Mouse (Mus musculus) brain, embryonic 14.5 days (tissue): ENCODE data around the gene Spen. TPM values are rescaled to one million over a fixed set of nuclear protein-coding genes. Genes with fewer than 3 reads are reported as not detected.

Source experiments
- DNase-seq: peaks from one replicate; pipeline ENCODE4 v3.0.0-alpha.2; 2011; ENCODE audit warnings: low read depth
- CTCF ChIP-seq: fragments of 200-500 bp; IDR thresholded peaks from 2 replicates; pipeline ENCODE4 v1.5.1; 2012; ENCODE audit warnings: inconsistent platforms, mild to moderate bottlenecking, moderate library complexity, borderline replicate concordance; ENCODE audit not compliant: insufficient read depth, insufficient read length; ENCODE audit errors: extremely low read depth
- POLR2A ChIP-seq: fragments of 200-500 bp; IDR thresholded peaks from 2 replicates; pipeline ENCODE4 v1.6.1; 2012; ENCODE audit warnings: mild to moderate bottlenecking, inconsistent platforms, borderline replicate concordance; ENCODE audit not compliant: poor library complexity, insufficient read depth, insufficient read length, severe bottlenecking; ENCODE audit errors: extremely low read depth
- polyA plus RNA-seq: library from polyadenylated mRNA; depleted of rRNA; stranded (reverse); fragments of >200 nt; gene quantifications from 2 replicates; pipeline ENCODE4 v1.2.3, GENCODE M21; 2012; rRNA removed

The Spen gene
- polyA plus RNA-seq, 1 experiment, result 32.7 TPM

- DNase-seq, result no peak
- TF ChIP-seq POLR2A, result no peak
- no peak for TF ChIP-seq CTCF
Observed at GRCm38 (mm10) chr4:141423691-141424431, 114.5 kb downstream of the Spen start.

GRCm38 (mm10) chr4:141423288-141423687, 115.1 kb downstream of the Spen start:
- TF ChIP-seq CTCF, result no peak
- no peak for TF ChIP-seq POLR2A
- DNase-seq, result no peak

GRCm38 (mm10) chr4:141422841-141423240, 115.6 kb downstream of the Spen start:
- DNase-seq, result no peak
- no peak for TF ChIP-seq POLR2A
- no peak for TF ChIP-seq CTCF

GRCm38 (mm10) chr4:141421423-141421822, 117.0 kb downstream of the Spen start:
- TF ChIP-seq CTCF, result no peak
- no peak for TF ChIP-seq POLR2A
- peak; percentile 12 for DNase-seq

DNA sequence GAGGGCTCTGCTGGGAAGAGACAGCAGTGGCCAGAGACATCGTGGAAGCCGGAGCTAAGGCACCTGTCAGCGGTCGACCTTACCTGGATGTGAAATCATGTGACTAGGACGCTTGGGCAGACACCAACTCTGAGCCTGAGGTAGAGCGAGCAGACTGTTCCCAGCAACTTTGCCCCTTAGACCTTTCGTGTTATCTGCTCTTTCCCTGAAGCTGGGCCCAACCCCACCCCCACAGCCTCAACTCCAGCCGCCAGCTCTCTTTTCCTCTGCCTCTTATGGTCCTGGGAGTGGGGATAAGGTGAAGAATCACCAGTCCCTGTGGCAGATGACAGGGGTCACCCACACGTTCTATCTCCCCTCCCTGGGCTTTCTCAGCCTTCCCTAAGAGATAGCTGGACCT, 117.5 kb downstream of the Spen start:
- no peak for TF ChIP-seq CTCF
- TF ChIP-seq POLR2A, result no peak
- DNase-seq, result no peak

DNA sequence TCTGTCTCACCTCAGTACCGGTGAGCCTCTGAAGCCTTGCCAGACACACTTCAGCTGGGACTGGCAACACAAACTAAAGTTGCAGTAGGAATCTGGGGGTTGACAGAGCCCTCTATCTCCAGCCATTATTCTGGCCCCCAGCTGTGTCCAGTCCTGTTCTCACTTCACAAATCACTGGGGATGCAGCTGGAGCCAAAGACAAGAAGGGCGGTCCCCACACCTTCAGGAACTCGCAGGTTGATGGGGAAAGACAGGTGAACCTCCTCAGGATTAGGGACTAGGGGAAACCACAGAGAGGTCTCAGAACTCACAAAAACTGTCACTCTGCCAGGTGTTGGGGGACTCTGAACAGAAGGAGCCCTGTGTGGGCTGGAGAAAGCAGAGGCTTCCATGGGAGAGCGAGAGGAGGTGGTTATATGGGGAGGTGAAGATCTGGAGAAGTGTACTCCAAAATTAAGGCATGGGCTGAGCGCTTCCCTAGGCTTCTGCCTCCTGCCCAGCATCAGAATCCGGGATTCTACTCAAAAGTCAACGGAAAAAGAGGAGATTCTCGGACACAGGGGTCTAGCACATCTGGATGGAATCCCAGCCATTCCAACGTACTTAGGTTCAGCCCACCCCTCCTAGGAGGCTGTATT, 118.1 kb downstream of the Spen start, which contains the start of gene Hspb7:
Hspb7 (plus strand) TSS at position 588 of the 638 bp plus-strand sequence.
- DNase-seq, result no peak
- TF ChIP-seq POLR2A, result no peak
- TF ChIP-seq CTCF, result no peak

DNA sequence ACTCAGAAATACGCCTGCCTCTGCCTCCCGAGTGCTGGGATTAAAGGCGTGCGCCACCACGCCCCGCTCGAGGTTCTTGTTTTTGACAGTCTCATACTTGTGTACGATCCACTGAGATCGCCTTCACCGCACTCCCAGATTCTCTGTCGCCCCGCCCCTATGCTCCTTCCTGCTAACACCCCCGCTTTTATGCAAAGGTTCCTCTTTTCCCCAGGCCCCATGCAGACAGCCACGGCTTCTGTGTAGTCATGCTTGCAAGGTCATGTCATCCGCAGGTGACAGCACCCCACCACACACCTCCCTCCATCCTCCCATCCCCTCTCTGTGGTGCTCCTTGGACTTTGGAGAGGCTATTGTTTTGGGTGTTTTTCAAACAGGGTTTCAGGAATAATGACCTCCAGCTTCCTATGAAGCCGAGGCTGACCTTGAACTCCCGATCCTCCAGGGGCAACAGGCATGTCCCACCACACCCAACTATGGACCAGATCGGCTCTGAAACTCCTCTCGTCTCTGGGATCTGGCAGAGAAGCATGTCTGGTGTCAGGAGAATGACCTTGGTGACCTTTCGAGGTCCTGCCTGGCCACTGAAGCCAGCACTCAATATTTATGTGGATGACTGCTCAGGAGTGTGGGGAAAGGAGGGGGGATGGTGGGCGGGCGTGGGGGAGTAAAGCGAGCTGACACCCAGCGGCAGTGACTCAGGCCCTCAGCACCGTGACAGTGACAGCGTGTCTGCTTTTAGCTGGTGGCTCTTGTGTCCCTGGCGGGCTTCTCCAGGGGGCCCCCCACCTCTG, 118.8 kb downstream of the Spen start:
- TF ChIP-seq POLR2A, result no peak
- TF ChIP-seq CTCF, result no peak
- no peak for DNase-seq

Other genes starting within 250 kb of the Spen start
- gene Epha2, start 237.4 kb downstream of the Spen start, polyA plus RNA-seq, result 4.1 and 6.4 TPM in 2 replicates
- gene Fam131c, start 170.4 kb downstream of the Spen start, polyA plus RNA-seq, result 21.3 and 29.0 TPM in 2 replicates
- 0.11 and 0.19 TPM in 2 replicates for gene Clcnka, start 139.9 kb downstream of the Spen start, polyA plus RNA-seq
- gene Clcnkb, start 122.6 kb downstream of the Spen start, polyA plus RNA-seq, result 0.03 TPM in 1 of 2 replicates, not detected in the other
- 0.10 TPM in 1 of 2 replicates, not detected in the other for gene Hspb7, start 117.8 kb downstream of the Spen start, polyA plus RNA-seq
- gene Srarp, start 102.5 kb downstream of the Spen start, polyA plus RNA-seq, result 0.69 and 0.93 TPM in 2 replicates
- gene Zbtb17, start 93.9 kb downstream of the Spen start, polyA plus RNA-seq, result 69.2 and 85.4 TPM in 2 replicates
- 34.7 and 50.7 TPM in 2 replicates for gene Fblim1, start 67.5 kb upstream of the Spen start, polyA plus RNA-seq
- gene Tmem82, start 80.0 kb upstream of the Spen start, polyA plus RNA-seq, result 0.14 and 0.44 TPM in 2 replicates
- 0.40 and 0.42 TPM in 2 replicates for gene Slc25a34, start 85.2 kb upstream of the Spen start, polyA plus RNA-seq
- gene Plekhm2, start 126.3 kb upstream of the Spen start, polyA plus RNA-seq, result 55.0 and 56.0 TPM in 2 replicates
- gene Rsc1a1, start 147.0 kb upstream of the Spen start, polyA plus RNA-seq, result 6.7 and 7.2 TPM in 2 replicates
- 14.2 and 19.5 TPM in 2 replicates for gene Ddi2, start 184.8 kb upstream of the Spen start, polyA plus RNA-seq
- gene Agmat, start 208.1 kb upstream of the Spen start, polyA plus RNA-seq, result 0.05 TPM in 2 replicates